In genomic region chr9:63742887-63743660, GRCm38 (mm10) we compare ENCODE assay signal across 9 mouse cellular contexts. TPM values are rescaled to one million over a fixed set of nuclear protein-coding genes. Genes with fewer than 3 reads are reported as not detected.
DNase-seq lines count a peak whose midpoint lies in the region; ATAC-seq lines count a peak whose summit lies in the region.
"Had no signal": no experiment of that assay in that cellular context is flagged by ENCODE, and none has a peak within 500 bp of the region (broad histone marks: within the 10 kb centered on the region; RNA-seq: fewer than 3 reads in every experiment).

No protein-coding gene starts in this region.

- H3K4me1 ChIP-seq in forebrain, embryonic 10.5 days: peaks cover 93% of the 10 kb centered on the region
- H3K4me1 ChIP-seq in forebrain, embryonic 16.5 days (replicated peaks; ENCODE audit: control insufficient read depth, insufficient read depth, low read length): peaks cover 11% of the 10 kb centered on the region; the same call in 1 of the 2 replicates
- H3K4me1 ChIP-seq in kidney, embryonic 16.5 days (ENCODE audit: insufficient read depth, low read length): peaks cover 98% of the 10 kb centered on the region

- H3K9ac ChIP-seq in forebrain, embryonic 16.5 days (replicated peaks; ENCODE audit: low read depth, low read length): no peak overlapping the region
- H3K9ac ChIP-seq in kidney, embryonic 16.5 days (replicated peaks; ENCODE audit: low read length): peak overlapping the region; percentile 16; the same call in 1 of the 2 replicates

- H3K4me3 ChIP-seq in forebrain, embryonic 10.5 days: no peak overlapping the region
- no peak overlapping the region for H3K4me3 ChIP-seq in forebrain, embryonic 16.5 days (replicated peaks; ENCODE audit: low read length)
- H3K4me3 ChIP-seq in kidney, embryonic 16.5 days (ENCODE audit: low read length): no peak overlapping the region

- ATAC-seq in forebrain, embryonic 16.5 days: no peak
- no peak for ATAC-seq in kidney, embryonic 16.5 days (ENCODE audit: low FRiP score, low TSS enrichment)

- peak overlapping the region; percentile 60; the same call in 1 of the 2 replicates for H3K27ac ChIP-seq in forebrain, embryonic 10.5 days
- no peak overlapping the region for H3K27ac ChIP-seq in forebrain, embryonic 16.5 days (ENCODE audit: low read length)
- H3K27ac ChIP-seq in kidney, embryonic 16.5 days (ENCODE audit: low read length): peak overlapping the region; percentile 72

- no peaks in the 10 kb centered on the region for H3K9me3 ChIP-seq in forebrain, embryonic 10.5 days
- no peaks in the 10 kb centered on the region for H3K9me3 ChIP-seq in forebrain, embryonic 16.5 days (ENCODE audit: control insufficient read depth, low read length)
- no peaks in the 10 kb centered on the region for H3K9me3 ChIP-seq in kidney, embryonic 16.5 days (ENCODE audit: low read length)

- H3K27me3 ChIP-seq in forebrain, embryonic 10.5 days (ENCODE audit: poor library complexity, severe bottlenecking): no peaks in the 10 kb centered on the region
- no peaks in the 10 kb centered on the region for H3K27me3 ChIP-seq in forebrain, embryonic 16.5 days (replicated peaks; ENCODE audit: control insufficient read depth, insufficient read depth, low read length)
- H3K27me3 ChIP-seq in kidney, embryonic 16.5 days (ENCODE audit: insufficient read depth, low read length): no peaks in the 10 kb centered on the region

- DNase-seq in forebrain, embryonic 10.5 days (ENCODE audit: extremely low spot score, low spot score): no peak
- no peak for DNase-seq in kidney, adult 9 months
- peak; percentile 77 for DNase-seq in right cerebral cortex, adult 18-20 months
- no peak for DNase-seq in right cerebral cortex, postnatal 14 days
- DNase-seq in adipocyte (ENCODE audit: low spot score): no peak
- DNase-seq in cerebellum, postnatal 4 days (ENCODE audit: low spot score in 2 of 2): no peak
- DNase-seq: B cell, adult 2 months had no signal

- no peak overlapping the region for H3K4me2 ChIP-seq in forebrain, embryonic 16.5 days (ENCODE audit: low read length)
- H3K4me2 ChIP-seq in kidney, embryonic 16.5 days (replicated peaks; ENCODE audit: low read depth, low read length): no peak overlapping the region

- H3K36me3 ChIP-seq in forebrain, embryonic 10.5 days (replicated peaks): peaks cover 28% of the 10 kb centered on the region
- no peaks in the 10 kb centered on the region for H3K36me3 ChIP-seq in forebrain, embryonic 16.5 days (ENCODE audit: control insufficient read depth, insufficient read depth)
- H3K36me3 ChIP-seq in kidney, embryonic 16.5 days (ENCODE audit: insufficient read depth, low read length): peaks cover 13% of the 10 kb centered on the region

- WGBS in forebrain, embryonic 10.5 days: 60% methylated on average over 13 of the region's 13 CpGs
- WGBS in forebrain, embryonic 16.5 days: 31% methylated on average over 13 of the region's 13 CpGs
- WGBS in kidney, embryonic 16.5 days: 56% methylated on average over 13 of the region's 13 CpGs

RNA-seq across cellular contexts. Expression of gene Smad3, which starts 14.7 kb away (rescaled TPM):
- polyA plus RNA-seq in forebrain, embryonic 10.5 days (2016; fragmentation: Nextera tagmentation; extraction: Ambion mirVana): 22.1 and 25.5 TPM in 2 replicates
- 7.4 and 7.8 TPM in 2 replicates for polyA plus RNA-seq in forebrain, embryonic 16.5 days (2015; fragmentation: Nextera tagmentation; extraction: Ambion mirVana)
- polyA plus RNA-seq in kidney, embryonic 16.5 days (2015; fragmentation: Nextera tagmentation; extraction: Ambion mirVana): 27.8 and 27.9 TPM in 2 replicates
